Mouse (Mus musculus) pancreas, adult 10 weeks (tissue): Measurements from ENCODE around the gene Hip1. TPM values are rescaled to one million over a fixed set of nuclear protein-coding genes. Genes with fewer than 3 reads are reported as not detected.

Experiments used
- polyA plus RNA-seq: library from polyadenylated mRNA; stranded (reverse); fragments of 350-450 nt; fragmentation: Illumina TruSeq; extraction: RNeasy Lipid Tissue Mini Kit (QIAGEN cat#74804); gene quantifications from one replicate; pipeline ENCODE4 v1.2.3, GENCODE M21; 2015; ENCODE audit warnings: low read depth, low replicate concordance; ENCODE audit not compliant: insufficient read depth

Gene Hip1
- polyA plus RNA-seq: 9.4 TPM

GRCm38 (mm10) chr5:135544865-135545797, at the start of gene Hip1:
TSS of gene Hip1 (minus strand) at chr5:135545120.

GRCm38 (mm10) chr5:135573006-135573405, 28.1 kb upstream of the Hip1 start, which contains the start of gene Ccl24:
TSS of gene Ccl24 (minus strand) at chr5:135573049.

GRCm38 (mm10) chr5:135563469-135563868, 18.5 kb upstream of the Hip1 start, which contains the start of gene Ccl26:
TSS of gene Ccl26 (minus strand) at chr5:135563569.

GRCm38 (mm10) chr5:135394004-135394823, 150.7 kb downstream of the Hip1 start, which contains the start of gene Pom121:
TSS of gene Pom121 (minus strand) at chr5:135394546.

GRCm38 (mm10) chr5:135369787-135370654, 174.9 kb downstream of the Hip1 start, which contains the start of gene Nsun5:
TSS of gene Nsun5 (plus strand) at chr5:135369953.

Other genes with a start within 250 kb of the Hip1 start
- gene Fkbp6, start 195.1 kb downstream of the Hip1 start, polyA plus RNA-seq: not detected
- 4.6 TPM for gene Trim50, start 191.8 kb downstream of the Hip1 start, polyA plus RNA-seq
- gene Nsun5, start 175.2 kb downstream of the Hip1 start, polyA plus RNA-seq: 10.0 TPM
- gene Pom121, start 150.6 kb downstream of the Hip1 start, polyA plus RNA-seq: 4.7 TPM
- not detected for gene Ccl26, start 18.4 kb upstream of the Hip1 start, polyA plus RNA-seq
- gene Ccl24, start 27.9 kb upstream of the Hip1 start, polyA plus RNA-seq: 5.6 TPM
- 6.4 TPM for gene Rhbdd2, start 87.5 kb upstream of the Hip1 start, polyA plus RNA-seq
- gene Por, start 124.9 kb upstream of the Hip1 start, polyA plus RNA-seq: 17.9 TPM
- gene Tmem120a, start 199.3 kb upstream of the Hip1 start, polyA plus RNA-seq: 12.6 TPM
- not detected for gene Styxl1, start 233.3 kb upstream of the Hip1 start, polyA plus RNA-seq
- gene Mdh2, start 233.4 kb upstream of the Hip1 start, polyA plus RNA-seq: 44.9 TPM